Mouse (Mus musculus): ENCODE measurements around the gene Keg1.

The Keg1 gene

GRCm38 (mm10) chr19:12762212-12763130, 66.9 kb downstream of the Keg1 start:
- no peak for DNase-seq (ENCODE audit: low spot score in 2 of 2)

- DNase-seq (ENCODE audit: low spot score in 2 of 2) = no peak
These were observed 69.7 kb downstream of the Keg1 start, which contains the start of gene Cntf for GRCm38 (mm10) chr19:12765308-12765707. TSS of gene Cntf (minus strand) at chr19:12765632.

Data from heart, adult 9 months (tissue).